Mouse (Mus musculus) limb, embryonic 14.5 days (tissue): ENCODE results near the gene Dtymk. TPM values are rescaled to one million over a fixed set of nuclear protein-coding genes. Genes with fewer than 3 reads are reported as not detected.

Source experiments
- ATAC-seq: fragments of 200-750 bp; cut with Nextera tagmentation; 2 replicates; pipeline ENCODE4 v1.8.0; 2017; ENCODE audit warnings: low read depth, moderate number of reproducible peaks, moderate TSS enrichment; ENCODE audit not compliant: low FRiP score
- DNase-seq: peaks from one replicate; pipeline ENCODE4 v3.0.0-alpha.2; 2015; ENCODE audit warnings: low spot score
- H3K27ac ChIP-seq: fragments of 300-500 bp; sonication (generic); replicated peaks from 2 replicates; pipeline ENCODE4 v1.5.1; 2014; ENCODE audit warnings: low read depth, mild to moderate bottlenecking, low read length, moderate library complexity, mixed read lengths
- H3K27me3 ChIP-seq: fragments of 300-500 bp; sonication (generic); 2 replicates; pipeline ENCODE4 v1.6.1; 2014; ENCODE audit warnings: low read length, mixed read lengths; ENCODE audit not compliant: control insufficient read depth, insufficient read depth
- H3K36me3 ChIP-seq: fragments of 300-500 bp; sonication (generic); 2 replicates; pipeline ENCODE4 v1.6.1; 2014; ENCODE audit warnings: mild to moderate bottlenecking, low read length, moderate library complexity, mixed read lengths; ENCODE audit not compliant: control insufficient read depth, insufficient read depth
- H3K4me1 ChIP-seq: fragments of 300-500 bp; sonication (generic); 2 replicates; pipeline ENCODE4 v1.6.1; 2014; ENCODE audit warnings: antibody characterized with exemption, low read length, mixed read lengths; ENCODE audit not compliant: control insufficient read depth, insufficient read depth
- H3K4me2 ChIP-seq: fragments of 300-500 bp; sonication (generic); replicated peaks from 2 replicates; pipeline ENCODE4 v1.6.1; 2014; ENCODE audit warnings: low read depth, mild to moderate bottlenecking, low read length, moderate library complexity; ENCODE audit not compliant: severe bottlenecking
- H3K4me3 ChIP-seq: fragments of 300-500 bp; sonication (generic); replicated peaks from 2 replicates; pipeline ENCODE4 v1.5.1; 2014; ENCODE audit warnings: low read length
- H3K9ac ChIP-seq: fragments of 300-500 bp; sonication (generic); 2 replicates; pipeline ENCODE4 v1.6.1; 2014; ENCODE audit warnings: mild to moderate bottlenecking, low read depth, low read length, moderate library complexity; ENCODE audit not compliant: severe bottlenecking
- H3K9me3 ChIP-seq: fragments of 300-500 bp; sonication (generic); 2 replicates; pipeline ENCODE4 v1.6.1; 2016; ENCODE audit warnings: low read length; ENCODE audit not compliant: control insufficient read depth
- POLR2A ChIP-seq: fragments of 200-500 bp; IDR thresholded peaks from 2 replicates; pipeline ENCODE4 v1.8.0; 2012; ENCODE audit warnings: inconsistent platforms, mild to moderate bottlenecking, moderate library complexity, borderline replicate concordance; ENCODE audit not compliant: insufficient read depth, insufficient read length; ENCODE audit errors: extremely low read depth
- WGBS: fragments of 180-500 bp; shearing (Covaris S2); extraction: QIAGEN DNeasy Blood & Tissue Kit; methylation state at CpG from one replicate; pipeline ENCODE4 v1.1.7; 2014; 5-methylcytosine and 5-hydroxymethylcytosine counted together
- polyA plus RNA-seq, 2 experiments: library from polyadenylated mRNA; depleted of rRNA in 1 of 2; stranded (reverse) in 1 of 2; unstranded in 1 of 2; fragments of >200 nt; fragmentation: Nextera tagmentation in 1 of 2; extraction: Ambion mirVana in 1 of 2; gene quantifications; 2 replicates each; pipeline versions ENCODE4 v1.2.1 to v1.2.3; 2012 to 2014

The Dtymk gene
- polyA plus RNA-seq, 2 experiments: 246 to 279 TPM

DNA sequence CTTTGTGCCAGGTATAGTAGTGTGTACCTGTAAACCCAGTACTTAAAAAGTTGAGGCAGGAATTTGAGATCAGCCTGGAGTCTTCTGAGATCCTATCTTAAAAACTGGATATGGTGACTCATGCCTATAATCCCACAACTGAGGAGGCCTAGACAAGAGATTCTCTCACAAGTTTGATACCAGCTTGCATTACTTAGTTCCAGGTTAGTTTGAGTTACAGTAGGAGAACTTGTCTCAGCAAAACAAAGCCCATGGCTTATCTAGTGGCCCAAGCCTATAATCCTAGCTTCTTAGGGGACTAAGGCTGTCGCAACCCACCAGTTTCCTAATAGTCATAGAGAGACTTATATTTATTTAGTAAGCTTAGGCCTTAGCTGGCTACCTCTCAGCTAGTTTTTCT lies 41.7 kb downstream of the Dtymk start:
- Histone ChIP-seq H3K9ac (no peak overlapping the region), H3K27ac (no peak overlapping the region), H3K4me3 (no peak overlapping the region), H3K36me3 (no peaks in the 10 kb centered on the region), H3K27me3 (no peaks in the 10 kb centered on the region), H3K4me2 (no peak overlapping the region), H3K4me1 (peaks cover 13% of the 10 kb centered on the region), H3K9me3 (no peaks in the 10 kb centered on the region)
- DNase-seq: no peak
- TF ChIP-seq POLR2A: no peak
- no peak for ATAC-seq
- WGBS: 96% methylated on average over 1 of the region's 1 CpGs

DNA sequence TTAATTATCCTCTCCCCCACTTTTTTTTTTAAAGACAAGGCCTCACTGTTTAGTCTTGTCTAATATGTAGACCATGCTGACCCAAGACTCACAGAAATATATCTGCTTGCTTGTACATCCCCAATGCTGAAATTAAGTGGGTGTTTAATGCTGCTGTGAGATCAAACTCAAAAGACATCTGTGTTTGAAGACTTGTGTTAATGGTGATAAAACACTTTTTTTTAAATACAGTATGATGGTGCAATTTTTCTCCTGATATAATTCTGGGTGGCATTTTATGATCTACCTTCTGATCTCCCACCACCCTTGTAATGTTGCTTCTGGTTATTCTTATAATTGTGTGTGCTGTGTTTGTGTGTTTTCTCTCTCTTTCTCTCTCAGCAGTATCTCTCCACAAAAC lies 45.6 kb downstream of the Dtymk start:
- Histone ChIP-seq H3K36me3 (no peaks in the 10 kb centered on the region), H3K9ac (no peak overlapping the region), H3K9me3 (no peaks in the 10 kb centered on the region), H3K4me2 (no peak overlapping the region), H3K4me1 (peaks cover 20% of the 10 kb centered on the region), H3K27ac (no peak overlapping the region), H3K27me3 (no peaks in the 10 kb centered on the region), H3K4me3 (no peak overlapping the region)
- no peak for DNase-seq
- no peak for ATAC-seq
- no peak for TF ChIP-seq POLR2A

DNA sequence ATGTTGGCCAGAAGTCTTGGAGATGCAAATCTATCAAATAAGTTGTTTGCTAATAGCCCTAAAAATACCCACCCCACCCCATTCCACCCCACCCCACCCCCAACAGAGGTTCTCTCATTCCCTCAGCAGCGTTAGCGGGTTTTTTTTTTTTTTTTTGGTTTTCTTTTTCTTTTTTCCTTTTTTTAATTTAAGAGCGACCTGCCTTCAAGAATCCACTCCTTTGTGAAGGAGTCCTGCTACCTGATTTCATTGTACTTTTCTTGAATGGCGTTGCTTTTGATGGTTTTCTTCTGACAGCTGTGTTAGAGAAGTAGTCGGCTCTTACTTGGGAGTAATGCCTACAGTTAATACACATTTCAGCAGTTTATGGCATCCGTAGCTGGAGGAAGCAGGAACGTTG lies 46.1 kb downstream of the Dtymk start:
- Histone ChIP-seq H3K4me3 (peak overlapping the region; percentile 99), H3K9ac (peak overlapping the region; percentile 86), H3K27ac (no peak overlapping the region), H3K4me2 (peak overlapping the region; percentile 74), H3K4me1 (peaks cover 20% of the 10 kb centered on the region), H3K36me3 (peaks cover under 1% of the 10 kb centered on the region; the same call in 1 of the 2 replicates), H3K9me3 (no peaks in the 10 kb centered on the region), H3K27me3 (no peaks in the 10 kb centered on the region)
- TF ChIP-seq POLR2A: no peak
- no peak for ATAC-seq
- 16% methylated on average over 7 of the region's 7 CpGs for WGBS
- DNase-seq: no peak

DNA sequence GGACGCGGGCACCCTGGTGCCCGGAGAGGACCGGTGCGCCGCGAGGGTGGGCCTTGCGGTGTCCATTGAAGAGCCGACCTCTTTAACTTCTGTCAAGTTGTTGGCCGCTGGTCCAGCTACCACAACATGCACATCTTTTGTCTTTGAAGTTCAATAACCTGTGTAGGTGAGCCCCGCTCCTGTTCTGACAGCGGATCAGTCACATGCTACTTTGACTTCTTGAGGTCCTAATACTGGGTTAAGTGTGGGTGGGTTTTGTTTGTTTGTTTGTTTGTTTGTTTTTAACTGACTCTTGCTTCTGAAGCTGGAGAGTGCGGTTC lies 46.5 kb downstream of the Dtymk start:
- Histone ChIP-seq H3K4me2 (peak overlapping the region; percentile 74), H3K4me1 (peaks cover 20% of the 10 kb centered on the region), H3K27me3 (no peaks in the 10 kb centered on the region), H3K9ac (peak overlapping the region; percentile 86), H3K4me3 (peak overlapping the region; percentile 99), H3K9me3 (no peaks in the 10 kb centered on the region), H3K36me3 (peaks cover 4% of the 10 kb centered on the region), H3K27ac (peak overlapping the region; percentile 78)
- ATAC-seq (no peak), DNase-seq (no peak)
- under 1% methylated on average over 13 of the region's 13 CpGs for WGBS
- TF ChIP-seq POLR2A: no peak

DNA sequence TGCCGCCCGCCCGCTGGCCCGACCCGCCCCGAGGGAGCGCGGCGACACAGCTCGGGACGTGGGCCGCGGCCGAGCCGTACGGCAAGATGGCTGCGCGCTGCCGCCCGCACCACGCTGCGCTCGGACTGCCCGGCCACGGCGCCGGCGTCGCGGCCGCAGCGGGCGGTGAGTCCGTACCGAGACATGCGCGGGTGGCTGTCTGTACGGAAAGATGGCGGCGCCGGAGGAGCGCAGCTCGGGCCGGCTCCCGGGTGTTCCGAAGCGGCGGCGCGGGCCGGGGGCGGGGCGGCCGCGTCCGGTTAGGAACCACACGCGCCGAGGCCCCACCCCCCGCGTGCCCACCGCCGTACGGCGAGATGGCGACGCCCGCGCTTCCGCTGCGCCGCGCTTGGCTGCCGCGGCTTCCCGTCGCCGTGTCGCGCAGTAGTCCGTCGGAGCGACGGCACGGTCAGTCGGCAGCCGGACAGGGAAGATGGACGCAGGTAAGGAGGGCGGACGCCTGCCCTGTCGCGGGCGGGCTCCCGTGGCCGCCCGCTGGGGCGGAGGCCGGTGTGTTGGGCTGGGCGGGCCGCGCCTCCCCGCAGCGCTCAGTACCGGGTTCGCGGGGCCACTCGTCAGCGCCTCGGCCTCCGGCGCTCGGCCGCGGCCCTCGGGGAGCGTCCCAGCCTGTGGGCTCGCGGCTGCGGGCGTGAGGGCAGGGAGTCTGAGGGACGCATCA lies 47.0 kb downstream of the Dtymk start, which contains the start of gene Thap4:
Gene Thap4 (minus strand): TSS at position 292 of the 718 bp plus-strand sequence.
- Histone ChIP-seq H3K4me1 (peaks cover 20% of the 10 kb centered on the region), H3K36me3 (peaks cover 10% of the 10 kb centered on the region), H3K9me3 (no peaks in the 10 kb centered on the region), H3K27me3 (no peaks in the 10 kb centered on the region), H3K4me2 (peak within 1 kb of the TSS; percentile 74), H3K9ac (peak within 1 kb of the TSS; percentile 86), H3K4me3 (peak within 1 kb of the TSS; percentile 99), H3K27ac (peak within 1 kb of the TSS; percentile 78)
- DNase-seq: peak; percentile 92
- peak; percentile 92 for ATAC-seq
- 0 out of 2 replicates have a peak, but pooled peaks have one; percentile 64 for TF ChIP-seq POLR2A
- 1% methylated on average over 77 of the region's 121 CpGs for WGBS
